8 mouse cellular contexts compared by ENCODE assay signal in genomic region chr7:129872208-129872790, GRCm38 (mm10).
"Had no signal": no experiment of that assay in that cellular context is flagged by ENCODE, and none has a peak within 500 bp of the region (broad histone marks: within the 10 kb centered on the region; RNA-seq: fewer than 3 reads in every experiment).

No protein-coding gene starts in this region.

- H3K4me2 ChIP-seq: midbrain, embryonic 12.5 days had no signal

- DNase-seq: kidney, adult 8-10 months; kidney, postnatal 25 days; lung, adult 18-20 months; right cerebral cortex, postnatal 14 days; thymus, postnatal 36 days had no signal

- H3K9ac ChIP-seq: liver, embryonic 14.5 days; midbrain, embryonic 12.5 days had no signal

- H3K4me3 ChIP-seq: left cerebral cortex, adult 2 months; midbrain, embryonic 12.5 days had no signal

- H3K27ac ChIP-seq: left cerebral cortex, adult 2 months; liver, embryonic 14.5 days; midbrain, embryonic 12.5 days had no signal

- H3K9me3 ChIP-seq: midbrain, embryonic 12.5 days had no signal

- H3K27me3 ChIP-seq: midbrain, embryonic 12.5 days had no signal

- H3K36me3 ChIP-seq: midbrain, embryonic 12.5 days had no signal
